Comparison of ENCODE assay signal across 16 mouse cellular contexts in the genomic region with DNA sequence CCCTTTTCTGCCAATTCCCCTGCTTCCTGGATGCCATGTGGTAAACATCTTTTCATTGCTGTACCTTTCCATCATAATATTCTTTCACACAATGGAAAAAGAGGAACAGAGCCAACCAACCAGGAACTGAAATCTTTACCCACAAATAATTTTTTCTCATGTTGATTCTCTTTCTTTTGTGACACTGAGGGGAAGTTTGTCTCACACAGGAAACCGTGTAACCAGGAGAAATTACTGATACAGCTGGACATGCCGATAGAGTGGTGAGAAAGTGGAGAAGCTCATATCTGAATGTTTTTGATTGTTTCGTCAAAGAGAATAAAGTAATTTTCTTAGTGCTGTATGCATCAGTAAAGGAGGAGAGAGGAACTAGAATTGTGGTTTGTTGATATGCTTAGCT.
"Had no signal": no experiment of that assay in that cellular context is flagged by ENCODE, and none has a peak within 500 bp of the region (broad histone marks: within the 10 kb centered on the region; RNA-seq: fewer than 3 reads in every experiment).

No protein-coding gene starts in this region.

- H3K9me3 ChIP-seq: liver, embryonic 13.5 days had no signal

- H3K27me3 ChIP-seq: liver, embryonic 13.5 days had no signal

- H3K9ac ChIP-seq: liver, embryonic 13.5 days had no signal

- H3K4me2 ChIP-seq: liver, embryonic 13.5 days; midbrain, embryonic 11.5 days had no signal

- DNase-seq: kidney, postnatal 25 days; layer of hippocampus, postnatal 36 days; liver, embryonic 13.5 days; lung, adult 2 months; lung, postnatal 14 days; lung, postnatal 4 days; midbrain, embryonic 14.5 days; right cerebral cortex, adult 18-20 months; right cerebral cortex, postnatal 14 days; right cerebral cortex, postnatal 4 days; thymus, postnatal 25 days had no signal

- H3K4me3 ChIP-seq: layer of hippocampus, adult 2 months; left cerebral cortex, adult 2 months; liver, embryonic 13.5 days had no signal

- H3K27ac ChIP-seq: kidney, postnatal 0 days; layer of hippocampus, adult 2 months; left cerebral cortex, adult 2 months; liver, embryonic 13.5 days; stomach, postnatal 0 days had no signal

- H3K4me1 ChIP-seq: liver, embryonic 13.5 days had no signal

- H3K36me3 ChIP-seq: liver, embryonic 13.5 days had no signal
